Mouse (Mus musculus) heart, adult 2 months (tissue): ENCODE results near the gene Akt3.

Experiments
- CTCF ChIP-seq: fragments of 200-600 bp; IDR thresholded peaks from 2 replicates; pipeline ENCODE4 v1.8.1; 2022; ENCODE audit warnings: antibody characterized with exemption, mild to moderate bottlenecking, moderate library complexity
- EP300 ChIP-seq: fragments of 200-500 bp; IDR thresholded peaks from 2 replicates; pipeline ENCODE4 v1.6.1; 2011; ENCODE audit warnings: low read depth, low read length, control low read depth; ENCODE audit not compliant: insufficient read depth
- POLR2A ChIP-seq: fragments of 200-500 bp; IDR thresholded peaks from 2 replicates; pipeline ENCODE4 v1.6.1; 2011; ENCODE audit warnings: mild to moderate bottlenecking, low read depth, low read length, control low read depth; ENCODE audit not compliant: insufficient read depth

DNA sequence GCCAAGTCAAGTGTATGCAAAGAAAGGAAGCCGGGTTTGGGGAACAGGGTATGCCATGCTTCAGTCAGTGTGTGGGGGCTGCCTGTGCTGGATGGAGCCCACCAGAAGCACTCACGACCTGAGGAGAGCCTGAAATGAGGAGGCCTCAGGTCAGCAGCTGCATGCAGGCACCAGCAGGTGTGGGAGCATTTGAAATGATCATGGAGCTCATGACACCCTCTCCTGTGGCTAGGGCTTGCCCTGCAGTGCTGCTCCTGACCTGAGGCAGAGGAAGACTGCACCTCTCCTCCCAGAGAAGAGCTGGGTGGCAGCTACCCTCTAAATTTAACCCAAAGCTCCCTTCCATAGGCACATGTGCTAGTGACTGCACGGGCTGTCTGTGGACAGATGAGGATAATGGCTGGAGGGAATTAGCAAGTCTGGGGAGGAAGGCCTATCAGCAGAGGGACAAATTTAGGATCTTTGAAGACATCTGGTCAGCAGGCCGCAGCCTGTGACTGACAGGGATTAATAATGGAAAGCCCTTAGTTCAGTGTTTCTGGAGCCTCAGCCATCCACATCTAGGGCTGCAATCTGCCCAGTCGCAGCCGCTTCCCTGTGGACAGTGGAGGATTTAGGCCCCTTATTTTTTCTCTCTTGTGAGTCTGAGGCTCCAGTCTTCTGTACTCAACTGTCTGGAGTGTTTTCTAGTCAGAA is 247.2 kb downstream of the Akt3 start:
- no peak for TF ChIP-seq EP300
- no peak for TF ChIP-seq POLR2A
- TF ChIP-seq CTCF, result no peak
